Mouse (Mus musculus) heart, adult 8-10 months (tissue): ENCODE results near the gene Ugt1a5. TPM values are rescaled to one million over a fixed set of nuclear protein-coding genes. Genes with fewer than 3 reads are reported as not detected.
"Not testable (repeated sequence)": the region's sequence is repeated elsewhere in the genome, so short reads cannot be mapped to it uniquely, and the experiment has no call there.

Source experiments
- DNase-seq: peaks from one replicate; pipeline ENCODE4 v3.0.0; 2022; ENCODE audit warnings: low spot score
- total RNA-seq, 4 experiments: library from RNA; stranded (reverse); gene quantifications; 2 replicates each; pipeline ENCODE4 v1.2.4; 2022

Gene Ugt1a5
- total RNA-seq, result under 1 TPM in 3 of 4 experiments, not detected in 1; 0.12 to 0.26 (median 0.22) TPM

DNA sequence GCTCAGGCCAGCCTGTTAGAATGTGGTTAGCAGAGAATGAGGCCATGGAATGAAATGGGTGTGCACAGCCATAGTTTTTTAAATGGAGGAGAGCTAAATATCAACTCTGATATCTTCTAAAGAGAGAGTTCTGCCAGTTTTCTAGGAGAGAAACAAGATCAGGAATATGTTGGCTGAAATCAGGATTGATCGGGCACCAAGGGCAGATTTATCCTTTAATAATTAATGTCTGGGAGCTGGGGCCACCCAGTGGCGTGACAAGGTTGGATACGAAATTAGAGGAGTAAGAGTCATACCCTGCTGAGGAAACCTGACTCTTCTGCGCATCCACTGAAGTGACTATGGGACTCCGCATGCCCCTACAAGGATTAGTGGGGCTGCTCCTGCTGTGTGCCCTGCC is at the start of gene Ugt1a5:
Gene Ugt1a5 (plus strand): TSS at position 302 of the 400 bp plus-strand sequence.
- DNase-seq, result no peak

DNA sequence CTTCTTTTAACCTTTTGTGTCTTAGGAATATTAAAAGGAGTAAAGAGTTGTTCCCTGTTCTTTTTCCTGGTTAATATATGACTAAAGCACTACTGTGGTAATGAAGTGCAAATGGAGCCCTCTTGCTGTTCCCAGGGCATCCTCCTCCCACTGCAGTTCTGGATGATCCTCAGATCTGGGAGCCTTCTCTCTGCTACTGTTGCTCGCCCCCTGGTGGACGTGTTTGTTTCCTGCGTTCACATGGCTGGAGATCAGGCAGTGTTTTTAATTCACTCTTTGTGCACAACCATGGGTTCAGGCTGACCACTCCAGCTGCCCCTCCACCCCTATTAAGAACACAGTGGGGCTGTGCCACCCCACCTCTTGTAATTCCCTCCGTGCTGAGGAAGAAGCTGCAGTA is 45.3 kb upstream of the Ugt1a5 start:
- not testable (repeated sequence) for DNase-seq

DNA sequence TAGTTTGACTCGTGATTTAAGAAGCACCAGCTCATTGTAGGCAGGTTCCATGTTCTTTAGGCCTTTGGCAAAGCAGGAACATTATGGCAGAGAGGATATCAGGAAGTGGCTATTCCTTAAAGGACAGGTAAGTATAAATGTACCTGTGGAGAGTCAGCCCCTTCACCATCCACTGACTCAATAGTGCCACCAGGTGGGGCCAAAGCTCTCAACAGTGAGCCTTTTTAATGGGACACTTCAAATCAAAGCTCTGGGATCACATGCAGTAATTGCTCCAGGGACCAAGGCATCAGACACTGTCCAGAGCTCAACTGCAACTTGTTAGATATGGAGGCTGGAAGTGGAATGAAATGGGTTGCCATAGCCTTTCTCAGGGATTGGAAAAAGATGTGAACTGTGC is 44.3 kb upstream of the Ugt1a5 start:
- not testable (repeated sequence) for DNase-seq

- not testable (repeated sequence) for DNase-seq
Observed at GRCm38 (mm10) chr1:88125827-88126360, 39.9 kb upstream of the Ugt1a5 start.

- not testable (repeated sequence) for DNase-seq
Observed at GRCm38 (mm10) chr1:88129091-88129490, 36.7 kb upstream of the Ugt1a5 start.

DNA sequence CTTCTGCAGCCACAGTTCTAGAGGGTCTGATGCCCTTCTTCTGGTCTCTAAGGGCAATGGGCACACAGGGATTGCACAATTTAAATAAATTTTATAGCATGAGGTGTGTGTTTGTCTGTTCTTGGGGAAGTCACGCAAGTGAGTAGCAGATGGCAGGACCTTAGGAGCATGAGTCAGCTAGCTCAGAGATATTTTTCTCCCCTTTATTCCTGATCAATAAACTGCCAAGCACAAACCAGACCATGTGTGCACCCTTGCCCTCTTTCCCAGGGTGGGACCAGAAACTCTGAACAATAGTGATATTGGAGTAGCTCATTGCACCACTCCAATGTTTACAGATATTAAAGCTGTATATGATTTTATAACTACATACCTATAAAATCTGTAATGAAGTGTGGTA is 35.6 kb upstream of the Ugt1a5 start:
- not testable (repeated sequence) for DNase-seq

GRCm38 (mm10) chr1:88133908-88134456 is 31.8 kb upstream of the Ugt1a5 start:
- no peak for DNase-seq

DNA sequence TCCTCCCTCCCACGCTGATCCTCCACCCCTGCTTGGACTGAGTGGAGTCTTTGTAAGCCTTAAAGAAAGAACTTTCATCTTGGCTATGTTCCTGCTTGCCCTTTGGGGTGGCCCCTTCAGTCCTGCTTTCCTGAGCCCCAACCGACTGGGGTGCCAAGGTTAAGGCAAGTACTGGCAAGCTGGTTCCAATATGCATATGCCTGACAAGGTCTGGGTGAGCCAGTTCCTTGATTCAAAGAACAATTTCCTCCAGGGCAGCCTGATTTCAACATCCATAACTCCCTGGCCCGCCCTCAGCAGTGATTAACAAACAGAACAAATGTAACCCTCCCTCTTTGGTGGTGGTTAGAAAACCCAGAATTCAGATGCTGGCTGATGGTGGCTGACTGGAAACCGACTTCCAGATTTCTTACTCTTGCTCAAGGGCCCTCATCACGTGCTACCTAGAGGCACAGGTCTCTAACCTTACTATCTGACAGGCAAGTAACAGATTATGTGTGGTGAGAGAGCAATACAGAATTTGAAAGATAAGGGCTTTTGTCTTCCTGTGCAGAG is 31.3 kb upstream of the Ugt1a5 start, which contains the start of gene Ugt1a6a:
Gene Ugt1a6a (plus strand): TSS at position 353 of the 555 bp plus-strand sequence.
- DNase-seq, result peak; percentile 30

- DNase-seq, result not testable (repeated sequence)
Observed at GRCm38 (mm10) chr1:88135229-88135904, 30.4 kb upstream of the Ugt1a5 start.

DNA sequence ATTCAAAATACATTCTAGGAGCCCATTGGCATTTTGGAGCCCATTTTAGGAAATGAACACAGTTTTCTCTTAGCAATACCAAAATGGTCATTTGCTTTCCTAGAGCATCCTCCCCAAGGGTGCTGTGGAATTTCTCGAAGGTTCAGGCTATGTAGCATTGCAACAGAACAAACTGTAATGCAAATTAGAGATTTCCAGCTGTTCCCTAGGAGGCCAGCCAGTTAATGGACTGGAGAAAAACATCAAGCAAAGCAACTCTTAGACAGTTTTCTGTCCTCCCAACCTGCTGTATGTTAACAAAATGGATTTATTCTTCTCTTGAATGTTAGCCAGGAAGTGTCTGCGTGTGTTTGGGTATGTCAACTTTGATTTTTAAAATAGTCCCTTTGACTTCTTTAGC is 29.2 kb upstream of the Ugt1a5 start:
- DNase-seq, result peak; percentile 26

GRCm38 (mm10) chr1:88137264-88137663 is 28.5 kb upstream of the Ugt1a5 start:
- no peak for DNase-seq

- no peak for DNase-seq
Observed at GRCm38 (mm10) chr1:88138145-88138544, 27.7 kb upstream of the Ugt1a5 start.

DNA sequence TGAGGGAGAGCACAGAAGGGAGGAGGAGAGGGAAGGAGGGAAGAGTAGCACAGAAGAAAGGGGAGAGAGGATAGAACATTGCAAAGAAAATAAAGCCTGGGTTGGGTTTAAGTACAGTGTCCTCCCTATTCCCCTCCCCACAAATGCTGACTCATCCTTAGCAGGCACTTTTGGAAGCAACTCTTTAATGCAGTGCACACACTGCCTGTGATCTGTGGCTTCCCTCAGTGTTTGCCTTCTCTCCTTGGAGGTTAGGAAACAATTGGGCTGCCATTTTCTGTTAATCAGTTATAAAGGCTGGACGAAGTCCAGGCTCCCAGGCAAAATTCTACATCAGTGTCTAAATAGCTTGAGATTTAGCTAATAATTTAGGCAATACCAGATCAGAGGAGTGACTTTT is 25.3 kb upstream of the Ugt1a5 start:
- DNase-seq, result not testable (repeated sequence)

- DNase-seq, result peak; percentile 17
Observed at GRCm38 (mm10) chr1:88143966-88144675, 21.7 kb upstream of the Ugt1a5 start.

GRCm38 (mm10) chr1:88145278-88145677 is 20.5 kb upstream of the Ugt1a5 start:
- not testable (repeated sequence) for DNase-seq

GRCm38 (mm10) chr1:88150133-88150532 is 15.7 kb upstream of the Ugt1a5 start:
- DNase-seq, result not testable (repeated sequence)

GRCm38 (mm10) chr1:88158430-88158829 is 7.4 kb upstream of the Ugt1a5 start:
- DNase-seq, result no peak

GRCm38 (mm10) chr1:88172190-88172589 is 6.4 kb downstream of the Ugt1a5 start:
- DNase-seq, result not testable (repeated sequence)

GRCm38 (mm10) chr1:88179657-88180056 is 13.8 kb downstream of the Ugt1a5 start:
- DNase-seq, result no peak

DNA sequence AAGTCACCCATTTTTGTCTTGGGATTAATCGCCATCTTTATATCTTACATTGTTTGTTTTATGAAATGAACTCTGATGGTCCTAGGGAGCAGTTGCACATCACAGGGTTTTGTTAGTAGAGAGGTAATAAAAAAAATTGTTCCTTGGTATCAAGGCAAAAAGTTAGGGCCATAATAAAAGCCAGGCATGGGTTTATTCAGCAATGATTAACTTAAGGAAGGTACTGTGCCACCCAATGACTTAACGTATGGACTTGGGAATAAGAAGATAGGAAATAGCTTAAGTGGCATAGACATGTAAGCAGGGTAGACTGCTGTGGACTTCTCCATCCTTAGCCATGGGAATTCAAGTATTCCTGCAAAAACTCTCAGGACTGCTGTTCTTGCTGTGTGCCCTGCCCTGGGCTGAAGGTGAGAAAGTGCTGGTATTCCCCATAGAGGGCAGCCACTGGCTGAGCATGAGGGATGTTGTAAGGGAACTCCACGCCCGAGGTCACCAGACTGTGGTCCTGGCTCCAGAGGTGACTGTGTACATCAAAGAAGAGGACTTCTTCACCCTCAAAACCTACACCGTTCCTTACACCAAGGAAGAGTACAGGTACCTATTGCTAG is 20.6 kb downstream of the Ugt1a5 start:
- no peak for DNase-seq

- no peak for DNase-seq
Observed at GRCm38 (mm10) chr1:88192136-88192535, 26.3 kb downstream of the Ugt1a5 start.

GRCm38 (mm10) chr1:88195687-88196086 is 29.9 kb downstream of the Ugt1a5 start:
- no peak for DNase-seq
